Mouse (Mus musculus): ENCODE data around the gene Slc2a10. TPM values are rescaled to one million over a fixed set of nuclear protein-coding genes. Genes with fewer than 3 reads are reported as not detected.
"Not testable (repeated sequence)": the region's sequence is repeated elsewhere in the genome, so short reads cannot be mapped to it uniquely, and the experiment has no call there.

Gene Slc2a10
- polyA plus RNA-seq, 1 experiment from 2014 or later, result 2.5 TPM

DNA sequence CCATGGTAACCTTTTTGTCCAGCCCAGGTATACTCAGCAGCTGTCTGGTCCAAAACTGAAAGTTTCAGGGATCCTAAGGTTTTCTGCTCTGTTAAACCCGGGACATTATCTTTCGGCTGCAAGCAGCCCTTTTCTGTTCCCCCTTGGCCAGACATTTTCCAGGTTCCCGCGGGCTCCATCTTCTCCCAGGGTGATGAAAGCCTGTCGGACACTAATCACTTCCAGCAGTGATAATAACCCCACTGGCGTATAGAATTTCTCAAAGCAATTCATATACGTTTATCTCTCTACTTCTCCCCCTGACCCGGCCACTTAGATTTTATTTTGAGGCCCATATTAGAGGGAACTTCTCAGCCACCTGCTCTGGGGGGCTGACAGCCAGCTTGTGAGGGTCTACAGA is 42.8 kb downstream of the Slc2a10 start:
- H3K27me3 ChIP-seq (replicated peaks; ENCODE audit: control insufficient read depth, insufficient read depth, low read length), result no peaks in the 10 kb centered on the region
- H3K4me2 ChIP-seq (ENCODE audit: low read length), result no peak overlapping the region
- H3K36me3 ChIP-seq (ENCODE audit: control insufficient read depth, insufficient read depth), result no peaks in the 10 kb centered on the region
- H3K9me3 ChIP-seq (ENCODE audit: control insufficient read depth, low read length), result no peaks in the 10 kb centered on the region
- no peak overlapping the region for H3K27ac ChIP-seq (ENCODE audit: low read length)
- H3K4me3 ChIP-seq (replicated peaks; ENCODE audit: low read length), result no peak overlapping the region
- 65% methylated on average over 8 of the region's 8 CpGs for WGBS
- peaks cover 16% of the 10 kb centered on the region for H3K4me1 ChIP-seq (replicated peaks; ENCODE audit: control insufficient read depth, insufficient read depth, low read length)
- H3K9ac ChIP-seq (replicated peaks; ENCODE audit: low read depth, low read length), result no peak overlapping the region
- no peak for ATAC-seq

DNA sequence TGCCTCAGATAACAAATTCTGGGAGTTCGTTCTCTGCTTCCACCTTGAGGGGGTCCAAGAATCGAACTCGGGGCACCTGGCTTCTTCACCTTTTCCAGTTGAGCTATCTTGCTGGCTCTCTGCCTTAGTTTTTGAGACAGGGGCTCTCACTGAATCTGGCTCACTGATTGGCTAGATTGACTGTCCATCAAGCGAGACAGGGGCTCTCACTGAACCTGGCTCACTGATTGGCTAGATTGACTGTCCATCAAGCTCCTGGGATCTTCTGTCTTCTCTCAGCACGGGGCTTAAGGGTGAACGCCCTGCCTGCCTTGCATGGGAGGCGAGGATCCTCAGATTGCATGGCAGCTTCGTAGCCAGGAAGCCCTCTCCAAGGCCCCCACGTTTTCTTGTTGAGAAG is 43.8 kb downstream of the Slc2a10 start:
- ATAC-seq, result no peak
- Histone ChIP-seq H3K27ac (ENCODE audit: low read length) (no peak overlapping the region), H3K36me3 (ENCODE audit: control insufficient read depth, insufficient read depth) (no peaks in the 10 kb centered on the region), H3K4me1 (replicated peaks; ENCODE audit: control insufficient read depth, insufficient read depth, low read length) (peaks cover 16% of the 10 kb centered on the region), H3K4me2 (ENCODE audit: low read length) (no peak overlapping the region), H3K9ac (replicated peaks; ENCODE audit: low read depth, low read length) (no peak overlapping the region), H3K9me3 (ENCODE audit: control insufficient read depth, low read length) (no peaks in the 10 kb centered on the region), H3K27me3 (replicated peaks; ENCODE audit: control insufficient read depth, insufficient read depth, low read length) (no peaks in the 10 kb centered on the region), H3K4me3 (replicated peaks; ENCODE audit: low read length) (no peak overlapping the region)
- 60% methylated on average over 9 of the region's 9 CpGs for WGBS

DNA sequence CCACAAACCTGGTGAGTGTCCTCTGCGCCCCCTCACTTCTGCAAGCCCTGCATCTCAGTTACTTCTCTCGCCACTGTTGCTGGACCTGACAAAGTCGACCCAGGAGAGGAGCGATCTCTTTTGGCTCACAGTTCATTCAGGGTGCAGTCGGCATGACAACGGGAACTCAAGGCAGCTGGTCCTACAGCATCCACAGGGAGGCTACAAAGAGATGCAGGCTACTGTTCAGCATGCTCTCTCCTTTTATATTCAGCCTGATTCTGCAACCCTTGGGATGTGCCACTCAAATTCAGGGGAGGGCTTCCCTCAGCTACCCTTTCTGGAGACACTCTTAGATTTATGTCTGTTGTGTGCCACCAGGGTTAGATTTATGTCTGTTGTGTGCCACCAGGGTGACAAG is 45.0 kb downstream of the Slc2a10 start:
- WGBS, result 41% methylated on average over 6 of the region's 6 CpGs
- no peaks in the 10 kb centered on the region for H3K9me3 ChIP-seq (ENCODE audit: control insufficient read depth, low read length)
- no peak for ATAC-seq
- H3K4me1 ChIP-seq (replicated peaks; ENCODE audit: control insufficient read depth, insufficient read depth, low read length), result peaks cover 6% of the 10 kb centered on the region
- H3K27me3 ChIP-seq (replicated peaks; ENCODE audit: control insufficient read depth, insufficient read depth, low read length), result no peaks in the 10 kb centered on the region
- H3K4me2 ChIP-seq (ENCODE audit: low read length), result no peak overlapping the region
- no peaks in the 10 kb centered on the region for H3K36me3 ChIP-seq (ENCODE audit: control insufficient read depth, insufficient read depth)
- no peak overlapping the region for H3K4me3 ChIP-seq (replicated peaks; ENCODE audit: low read length)
- no peak overlapping the region for H3K9ac ChIP-seq (replicated peaks; ENCODE audit: low read depth, low read length)
- no peak overlapping the region for H3K27ac ChIP-seq (ENCODE audit: low read length)

DNA sequence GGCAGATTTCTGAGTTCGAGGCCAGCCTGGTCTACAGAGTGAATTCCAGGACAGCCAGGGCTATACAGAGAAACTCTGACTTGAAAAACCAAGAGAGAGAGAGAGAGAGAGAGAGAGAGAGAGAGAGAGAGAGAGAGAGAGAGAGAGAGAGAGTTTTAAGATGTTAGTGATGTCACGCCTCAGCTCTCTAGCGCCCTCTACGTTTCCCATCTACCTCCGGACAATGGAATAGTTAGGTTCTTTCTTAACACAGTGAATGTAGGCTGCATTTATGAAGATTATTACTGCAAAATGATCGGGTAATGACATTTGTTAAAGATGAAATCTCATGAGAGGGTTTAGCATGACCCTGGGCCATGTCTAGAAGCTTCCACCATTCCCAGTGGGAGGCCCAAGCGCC is 46.8 kb downstream of the Slc2a10 start:
- WGBS, result 77% methylated on average over 7 of the region's 7 CpGs
- not testable (repeated sequence) for ATAC-seq; H3K4me3 ChIP-seq (replicated peaks; ENCODE audit: low read length)

DNA sequence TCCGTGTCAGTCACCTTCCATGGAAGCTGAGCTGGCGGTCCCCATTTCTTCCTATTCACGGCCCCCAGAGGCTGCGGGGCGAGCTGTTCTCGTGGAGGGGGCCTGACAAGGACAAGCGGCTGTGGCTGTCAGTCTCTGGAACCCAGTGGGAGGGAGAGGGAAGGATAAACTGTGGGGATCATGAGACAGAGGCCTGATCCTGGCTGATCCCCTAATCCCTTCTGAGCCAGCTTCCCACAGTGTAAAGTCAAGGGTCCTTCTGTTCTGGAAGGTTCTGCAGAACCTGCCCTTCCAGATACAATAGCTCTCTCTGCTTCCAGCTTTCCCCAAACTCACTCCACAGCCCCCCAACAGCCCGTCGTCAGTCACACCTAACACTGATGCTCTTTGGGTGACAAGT is 50.5 kb downstream of the Slc2a10 start:
- no peaks in the 10 kb centered on the region for H3K36me3 ChIP-seq (ENCODE audit: control insufficient read depth, insufficient read depth)
- no peak for ATAC-seq
- no peak overlapping the region for H3K27ac ChIP-seq (ENCODE audit: low read length)
- H3K4me2 ChIP-seq (ENCODE audit: low read length), result no peak overlapping the region
- no peaks in the 10 kb centered on the region for H3K4me1 ChIP-seq (replicated peaks; ENCODE audit: control insufficient read depth, insufficient read depth, low read length)
- no peak overlapping the region for H3K4me3 ChIP-seq (replicated peaks; ENCODE audit: low read length)
- H3K27me3 ChIP-seq (replicated peaks; ENCODE audit: control insufficient read depth, insufficient read depth, low read length), result no peaks in the 10 kb centered on the region
- 48% methylated on average over 9 of the region's 9 CpGs for WGBS
- no peaks in the 10 kb centered on the region for H3K9me3 ChIP-seq (ENCODE audit: control insufficient read depth, low read length)
- H3K9ac ChIP-seq (replicated peaks; ENCODE audit: low read depth, low read length), result no peak overlapping the region

More for the DNA sequence above, 46.8 kb downstream of the Slc2a10 start:
- not testable (repeated sequence) for H3K4me2 ChIP-seq (ENCODE audit: low read length); H3K9me3 ChIP-seq (ENCODE audit: control insufficient read depth, low read length); H3K27ac ChIP-seq (ENCODE audit: low read length); H3K36me3 ChIP-seq (ENCODE audit: control insufficient read depth, insufficient read depth); H3K27me3 ChIP-seq (replicated peaks; ENCODE audit: control insufficient read depth, insufficient read depth, low read length); H3K4me1 ChIP-seq (replicated peaks; ENCODE audit: control insufficient read depth, insufficient read depth, low read length); H3K9ac ChIP-seq (replicated peaks; ENCODE audit: low read depth, low read length)

DNA sequence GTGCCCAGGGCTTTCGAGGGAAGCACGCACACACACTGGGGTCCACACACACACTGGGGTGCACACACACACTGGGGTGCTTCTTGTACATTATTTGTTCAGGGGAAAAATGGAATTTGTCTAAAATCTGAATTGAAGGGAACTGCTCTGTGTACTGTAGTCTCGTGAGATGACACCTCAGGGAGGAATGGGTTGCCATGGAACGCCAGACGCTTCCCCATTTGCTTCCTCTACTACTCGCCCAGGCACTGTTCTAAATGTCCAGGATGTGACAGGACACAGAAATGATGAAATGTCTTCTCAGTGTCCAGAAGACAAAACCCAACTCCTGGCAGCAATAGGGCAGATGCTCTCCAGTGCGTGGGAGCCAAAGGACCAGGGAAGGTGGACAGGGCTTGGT is 53.7 kb downstream of the Slc2a10 start:
- H3K4me2 ChIP-seq (ENCODE audit: low read length), result no peak overlapping the region
- no peaks in the 10 kb centered on the region for H3K27me3 ChIP-seq (replicated peaks; ENCODE audit: control insufficient read depth, insufficient read depth, low read length)
- no peaks in the 10 kb centered on the region for H3K36me3 ChIP-seq (ENCODE audit: control insufficient read depth, insufficient read depth)
- no peak overlapping the region for H3K4me3 ChIP-seq (replicated peaks; ENCODE audit: low read length)
- no peak overlapping the region for H3K27ac ChIP-seq (ENCODE audit: low read length)
- H3K9ac ChIP-seq (replicated peaks; ENCODE audit: low read depth, low read length), result no peak overlapping the region
- H3K4me1 ChIP-seq (replicated peaks; ENCODE audit: control insufficient read depth, insufficient read depth, low read length), result no peaks in the 10 kb centered on the region
- no peak for ATAC-seq
- WGBS, result 88% methylated on average over 7 of the region's 7 CpGs
- H3K9me3 ChIP-seq (ENCODE audit: control insufficient read depth, low read length), result no peaks in the 10 kb centered on the region

DNA sequence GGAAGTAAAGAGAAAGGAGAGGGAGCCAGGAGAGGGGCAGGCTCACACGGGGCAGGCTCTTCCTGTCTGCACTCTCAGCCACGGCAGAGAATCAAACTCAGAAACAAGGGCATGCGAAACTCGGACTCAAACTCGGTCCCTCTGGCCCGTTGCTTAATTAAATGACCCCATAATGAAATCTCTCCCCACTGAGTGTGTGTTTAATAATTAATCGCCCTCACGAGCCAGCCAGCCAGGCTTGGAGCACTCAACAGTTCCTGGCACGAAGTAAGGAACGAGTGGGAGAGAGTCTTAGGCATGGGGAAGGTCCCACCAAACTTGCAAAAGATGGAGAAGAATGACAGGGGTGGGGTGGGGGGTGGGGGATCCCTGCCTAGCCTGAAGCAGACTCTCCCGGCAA is 55.3 kb downstream of the Slc2a10 start:
- Histone ChIP-seq H3K4me3 (replicated peaks; ENCODE audit: low read length) (no peak overlapping the region), H3K27me3 (replicated peaks; ENCODE audit: control insufficient read depth, insufficient read depth, low read length) (no peaks in the 10 kb centered on the region; the same call in 1 of the 2 replicates), H3K9me3 (ENCODE audit: control insufficient read depth, low read length) (no peaks in the 10 kb centered on the region), H3K9ac (replicated peaks; ENCODE audit: low read depth, low read length) (no peak overlapping the region), H3K36me3 (ENCODE audit: control insufficient read depth, insufficient read depth) (no peaks in the 10 kb centered on the region), H3K4me2 (ENCODE audit: low read length) (no peak overlapping the region), H3K27ac (ENCODE audit: low read length) (no peak overlapping the region), H3K4me1 (replicated peaks; ENCODE audit: control insufficient read depth, insufficient read depth, low read length) (peaks cover 8% of the 10 kb centered on the region)
- WGBS, result 38% methylated on average over 11 of the region's 11 CpGs
- ATAC-seq, result no peak

DNA sequence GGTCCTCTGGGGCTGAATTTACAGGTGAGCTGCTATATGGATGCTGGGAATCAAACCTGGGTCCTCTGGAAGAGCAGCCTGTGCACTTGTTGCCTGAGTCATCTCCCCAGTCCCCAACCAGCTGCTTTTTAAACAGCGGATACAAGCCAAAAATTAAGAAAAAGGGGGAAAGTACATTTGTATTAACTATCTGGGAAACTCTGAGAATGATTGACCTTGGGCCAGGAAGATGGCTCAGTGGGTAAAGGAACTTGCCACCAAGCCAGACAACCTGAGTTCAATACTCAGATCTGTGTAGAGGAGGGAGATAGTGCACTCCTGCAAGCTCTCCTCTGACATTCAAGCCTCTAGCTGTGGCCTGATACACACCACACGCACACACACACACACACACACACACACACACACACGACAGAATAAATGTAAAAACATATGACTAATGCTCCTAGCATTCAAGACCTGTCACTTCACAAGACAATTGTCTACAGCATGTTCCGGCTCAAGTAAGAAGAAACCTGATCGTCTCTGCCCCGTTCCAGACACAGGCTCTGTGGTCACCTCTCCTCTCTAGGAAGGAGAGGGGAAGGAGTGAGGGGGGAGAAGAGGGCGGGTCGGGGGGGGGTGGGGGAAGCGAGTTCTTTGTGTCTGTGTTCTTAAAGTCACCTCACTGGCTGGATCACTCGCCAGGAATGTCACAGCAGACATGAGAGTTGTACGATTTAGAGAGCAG is 56.1 kb downstream of the Slc2a10 start:
- 25% methylated on average over 11 of the region's 11 CpGs for WGBS
- Histone ChIP-seq H3K4me2 (ENCODE audit: low read length) (no peak overlapping the region), H3K36me3 (ENCODE audit: control insufficient read depth, insufficient read depth) (no peaks in the 10 kb centered on the region), H3K9ac (replicated peaks; ENCODE audit: low read depth, low read length) (no peak overlapping the region), H3K27ac (ENCODE audit: low read length) (no peak overlapping the region), H3K9me3 (ENCODE audit: control insufficient read depth, low read length) (no peaks in the 10 kb centered on the region), H3K27me3 (replicated peaks; ENCODE audit: control insufficient read depth, insufficient read depth, low read length) (no peaks in the 10 kb centered on the region; the same call in 1 of the 2 replicates), H3K4me1 (replicated peaks; ENCODE audit: control insufficient read depth, insufficient read depth, low read length) (peaks cover 8% of the 10 kb centered on the region), H3K4me3 (replicated peaks; ENCODE audit: low read length) (no peak overlapping the region)
- ATAC-seq, result no peak

DNA sequence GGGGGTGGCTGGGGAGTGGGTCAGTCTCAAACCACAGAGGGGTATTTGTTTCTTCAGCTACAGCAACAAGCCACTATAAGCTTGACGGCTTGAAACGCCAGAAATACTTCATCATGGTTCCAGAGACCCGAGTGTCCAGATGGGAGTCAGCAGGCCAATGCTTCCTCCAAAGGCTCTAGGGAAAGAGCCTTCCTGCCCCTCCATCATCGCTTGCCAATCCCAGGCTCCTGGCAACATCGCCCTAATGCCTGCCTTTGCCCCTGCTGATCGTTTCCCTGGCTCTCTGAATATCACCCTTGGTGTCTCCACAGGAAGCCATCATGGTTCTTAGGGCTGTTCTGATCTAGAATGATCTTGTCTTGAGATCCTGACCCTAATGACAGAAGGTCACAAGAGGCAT is 58.3 kb downstream of the Slc2a10 start:
- H3K27ac ChIP-seq (ENCODE audit: low read length), result no peak overlapping the region
- 94% methylated on average over 6 of the region's 6 CpGs for WGBS
- no peak overlapping the region for H3K9ac ChIP-seq (replicated peaks; ENCODE audit: low read depth, low read length)
- H3K4me2 ChIP-seq (ENCODE audit: low read length), result no peak overlapping the region
- no peak overlapping the region for H3K4me3 ChIP-seq (replicated peaks; ENCODE audit: low read length)
- ATAC-seq, result no peak
- H3K4me1 ChIP-seq (replicated peaks; ENCODE audit: control insufficient read depth, insufficient read depth, low read length), result peaks cover 8% of the 10 kb centered on the region
- no peaks in the 10 kb centered on the region for H3K36me3 ChIP-seq (ENCODE audit: control insufficient read depth, insufficient read depth)
- H3K9me3 ChIP-seq (ENCODE audit: control insufficient read depth, low read length), result no peaks in the 10 kb centered on the region
- H3K27me3 ChIP-seq (replicated peaks; ENCODE audit: control insufficient read depth, insufficient read depth, low read length), result no peaks in the 10 kb centered on the region; the same call in 1 of the 2 replicates

Measured in forebrain, embryonic 16.5 days (tissue).